Mouse (Mus musculus): ENCODE data around the gene Lrrn2. TPM values are rescaled to one million over a fixed set of nuclear protein-coding genes. Genes with fewer than 3 reads are reported as not detected.

Gene Lrrn2
- polyA plus RNA-seq, 1 experiment from 2014 or later, result 0.23 TPM

DNA sequence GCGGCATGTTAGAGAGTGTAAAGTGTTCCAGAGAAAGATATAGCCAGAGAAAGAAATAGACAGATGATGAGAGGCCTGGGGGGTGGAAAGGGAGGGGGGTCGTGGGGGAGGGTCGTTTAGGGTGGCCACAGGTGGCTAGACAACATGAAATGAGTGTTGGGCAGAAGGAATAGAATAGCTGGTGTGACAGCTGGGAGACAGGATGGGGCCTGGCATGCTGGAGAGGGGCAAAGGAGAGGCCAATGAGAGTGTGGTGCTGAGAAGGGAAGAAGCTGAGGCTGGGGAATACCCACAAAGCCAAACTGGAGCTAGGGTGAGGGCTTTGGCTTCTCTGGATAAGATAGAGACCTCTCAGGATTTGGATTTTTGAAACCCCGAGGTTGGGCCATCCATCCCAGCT lies 6.6 kb downstream of the Lrrn2 start:
- Histone ChIP-seq H3K9ac (no peak overlapping the region), H3K36me3 (replicated peaks) (no peaks in the 10 kb centered on the region), H3K4me2 (no peak overlapping the region), H3K27me3 (peaks cover 25% of the 10 kb centered on the region), H3K4me3 (replicated peaks) (no peak overlapping the region), H3K4me1 (replicated peaks) (no peaks in the 10 kb centered on the region), H3K9me3 (replicated peaks) (no peaks in the 10 kb centered on the region), H3K27ac (replicated peaks) (no peak overlapping the region)
- no peak for ATAC-seq (ENCODE audit: insufficient read depth)
- WGBS (ENCODE audit: insufficient replicate concordance), result 41% methylated on average over 4 of the region's 4 CpGs

DNA sequence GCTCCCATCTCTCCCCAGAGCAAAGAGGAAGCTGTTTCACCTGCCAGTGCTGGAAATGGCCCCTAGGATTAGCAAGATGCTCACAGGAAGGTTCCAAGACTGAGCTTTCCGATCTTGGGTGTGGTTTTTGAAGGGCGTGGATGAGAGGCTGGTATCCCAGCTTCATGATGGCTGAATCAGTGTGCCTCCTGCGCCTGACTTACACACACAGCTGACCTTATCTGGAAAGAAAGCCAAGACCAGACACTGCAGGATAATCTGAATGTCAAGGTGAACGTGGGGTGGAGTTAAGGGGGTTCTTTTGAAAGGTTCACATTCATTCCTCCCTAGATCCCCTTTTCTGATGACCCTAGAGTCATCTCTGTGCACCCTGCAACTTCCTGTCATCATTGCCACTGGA lies 8.7 kb downstream of the Lrrn2 start:
- H3K36me3 ChIP-seq (replicated peaks), result no peaks in the 10 kb centered on the region
- H3K4me1 ChIP-seq (replicated peaks), result no peaks in the 10 kb centered on the region
- 43% methylated on average over 4 of the region's 4 CpGs for WGBS (ENCODE audit: insufficient replicate concordance)
- H3K4me2 ChIP-seq, result no peak overlapping the region
- no peak overlapping the region for H3K4me3 ChIP-seq (replicated peaks)
- H3K9ac ChIP-seq, result no peak overlapping the region
- H3K9me3 ChIP-seq (replicated peaks), result no peaks in the 10 kb centered on the region
- no peak overlapping the region for H3K27ac ChIP-seq (replicated peaks)
- H3K27me3 ChIP-seq, result peaks cover 6% of the 10 kb centered on the region; the same call in 1 of the 2 replicates
- ATAC-seq (ENCODE audit: insufficient read depth), result no peak

DNA sequence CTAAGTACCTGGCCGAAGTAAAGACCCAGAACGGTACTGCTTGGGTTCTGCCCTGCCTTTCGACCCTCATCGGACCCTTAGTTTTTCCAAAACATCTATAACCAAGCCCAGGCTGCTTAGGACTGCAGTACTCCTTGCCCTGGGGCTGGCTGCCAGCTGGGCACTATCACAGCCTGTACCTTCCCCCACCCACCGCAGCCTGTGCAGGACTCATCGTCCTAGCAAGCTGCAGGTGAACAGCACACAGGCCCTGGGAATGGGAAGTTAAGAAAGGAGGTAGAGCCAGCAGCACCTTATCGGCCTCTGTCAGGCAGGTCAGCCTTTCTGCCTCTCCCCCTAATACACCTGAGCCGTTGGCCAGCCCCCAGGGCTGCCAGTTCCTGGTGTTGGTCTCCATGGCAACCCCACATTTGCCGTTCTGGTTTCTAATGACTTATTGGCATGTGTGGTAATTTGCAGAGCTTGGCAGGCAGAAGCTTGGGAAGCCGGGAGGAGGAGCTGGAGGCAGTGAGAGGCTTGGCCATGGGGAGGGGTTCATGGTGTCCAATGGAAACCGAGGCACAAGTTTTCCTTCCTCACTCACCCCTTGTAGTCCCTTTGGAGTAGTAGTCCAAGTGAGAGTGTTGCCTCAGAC lies 10.2 kb downstream of the Lrrn2 start:
- Histone ChIP-seq H3K4me1 (replicated peaks) (no peaks in the 10 kb centered on the region), H3K9me3 (replicated peaks) (no peaks in the 10 kb centered on the region), H3K36me3 (replicated peaks) (no peaks in the 10 kb centered on the region), H3K27ac (replicated peaks) (no peak overlapping the region), H3K4me2 (no peak overlapping the region), H3K9ac (no peak overlapping the region), H3K4me3 (replicated peaks) (no peak overlapping the region), H3K27me3 (no peaks in the 10 kb centered on the region)
- WGBS (ENCODE audit: insufficient replicate concordance), result 56% methylated on average over 11 of the region's 11 CpGs
- no peak for ATAC-seq (ENCODE audit: insufficient read depth)

DNA sequence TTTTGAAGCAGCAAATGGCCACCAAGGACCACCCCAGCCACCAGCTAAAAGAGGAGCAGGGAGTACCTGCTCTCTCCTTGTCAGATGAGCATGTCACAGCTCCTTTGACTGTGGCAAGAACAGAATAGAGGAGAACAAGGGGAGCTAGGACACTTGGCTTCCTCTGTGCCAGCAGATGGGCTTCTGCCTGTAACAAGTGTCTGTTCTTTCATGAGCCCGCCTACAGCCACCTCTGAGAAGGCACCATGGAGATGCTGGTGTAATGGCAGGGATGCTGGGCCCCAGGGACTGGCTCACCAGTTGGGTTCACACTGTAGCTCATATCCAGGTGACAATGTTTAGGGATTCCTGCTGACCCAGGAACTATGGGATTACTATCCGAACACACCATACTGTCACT lies 12.0 kb downstream of the Lrrn2 start:
- H3K4me1 ChIP-seq (replicated peaks), result no peaks in the 10 kb centered on the region
- no peak overlapping the region for H3K4me3 ChIP-seq (replicated peaks)
- H3K4me2 ChIP-seq, result no peak overlapping the region
- ATAC-seq (ENCODE audit: insufficient read depth), result no peak
- H3K27me3 ChIP-seq, result no peaks in the 10 kb centered on the region
- H3K9me3 ChIP-seq (replicated peaks), result no peaks in the 10 kb centered on the region
- WGBS (ENCODE audit: insufficient replicate concordance), result 58% methylated on average over 2 of the region's 2 CpGs
- H3K36me3 ChIP-seq (replicated peaks), result no peaks in the 10 kb centered on the region
- no peak overlapping the region for H3K9ac ChIP-seq
- H3K27ac ChIP-seq (replicated peaks), result no peak overlapping the region

DNA sequence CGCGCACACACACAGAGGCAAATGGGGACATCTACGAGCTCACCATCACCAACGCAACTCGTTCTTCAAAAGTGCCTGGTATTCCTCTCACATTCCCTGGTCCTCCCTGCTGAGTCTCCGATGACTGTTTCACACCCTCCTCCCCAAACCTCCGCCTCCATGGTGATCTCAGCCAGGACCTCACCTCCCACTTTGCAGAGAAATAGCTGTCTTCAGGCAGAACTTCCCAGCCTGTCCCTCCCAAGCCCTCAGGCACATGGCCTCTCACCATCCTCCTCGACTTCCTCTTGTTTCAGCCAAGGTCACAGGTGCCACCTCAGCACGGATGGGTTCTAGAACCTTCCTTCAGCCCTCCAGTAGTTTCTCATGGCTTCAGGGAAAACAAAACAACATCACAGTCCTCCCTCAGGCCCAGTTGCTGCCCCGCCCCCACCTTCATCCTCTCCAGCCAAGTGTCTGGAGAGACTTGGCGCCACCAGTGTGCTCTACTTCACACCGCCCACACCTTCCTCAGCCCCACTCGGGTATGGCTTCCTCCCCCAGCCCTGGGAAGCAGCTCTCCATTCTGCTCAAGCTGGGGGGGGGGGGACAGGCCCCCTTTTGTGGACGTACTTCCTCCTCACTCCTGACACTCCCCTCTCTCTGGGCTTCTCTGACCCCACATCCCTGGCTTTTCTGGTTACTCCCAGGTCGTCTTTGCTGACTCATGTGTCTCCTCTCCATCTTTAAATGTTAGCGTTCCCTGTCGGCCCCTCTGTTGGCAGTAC lies 13.4 kb downstream of the Lrrn2 start:
- Histone ChIP-seq H3K27me3 (no peaks in the 10 kb centered on the region), H3K9me3 (replicated peaks) (no peaks in the 10 kb centered on the region), H3K27ac (replicated peaks) (no peak overlapping the region), H3K4me1 (replicated peaks) (no peaks in the 10 kb centered on the region), H3K4me2 (no peak overlapping the region), H3K36me3 (replicated peaks) (no peaks in the 10 kb centered on the region), H3K4me3 (replicated peaks) (no peak overlapping the region), H3K9ac (no peak overlapping the region)
- WGBS (ENCODE audit: insufficient replicate concordance), result 45% methylated on average over 17 of the region's 17 CpGs
- no peak for ATAC-seq (ENCODE audit: insufficient read depth)

DNA sequence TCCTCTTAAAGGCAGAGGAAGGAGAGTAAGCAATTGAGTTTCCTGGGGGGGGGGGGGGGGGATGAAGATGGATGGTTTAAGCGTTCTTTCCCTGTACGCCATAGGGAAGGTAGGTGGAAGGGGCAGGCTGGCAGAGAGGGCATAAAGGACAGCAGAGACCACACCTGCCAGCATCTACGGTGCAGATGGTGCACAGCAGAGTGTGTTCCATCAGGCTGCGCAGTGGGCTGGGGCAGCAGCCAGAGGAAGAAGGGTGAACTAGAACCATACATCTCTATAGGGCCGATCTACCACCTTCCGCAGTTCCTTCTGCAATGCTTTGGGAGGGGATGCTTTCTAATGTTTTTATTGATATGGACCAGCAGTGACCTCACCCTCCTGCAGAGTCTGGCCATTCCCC lies 19.0 kb downstream of the Lrrn2 start:
- 72% methylated on average over 6 of the region's 6 CpGs for WGBS (ENCODE audit: insufficient replicate concordance)
- no peak for ATAC-seq (ENCODE audit: insufficient read depth)
- Histone ChIP-seq H3K9me3 (replicated peaks) (no peaks in the 10 kb centered on the region), H3K27me3 (no peaks in the 10 kb centered on the region), H3K9ac (no peak overlapping the region), H3K4me2 (no peak overlapping the region), H3K36me3 (replicated peaks) (no peaks in the 10 kb centered on the region), H3K4me3 (replicated peaks) (no peak overlapping the region), H3K27ac (replicated peaks) (no peak overlapping the region), H3K4me1 (replicated peaks) (no peaks in the 10 kb centered on the region)

DNA sequence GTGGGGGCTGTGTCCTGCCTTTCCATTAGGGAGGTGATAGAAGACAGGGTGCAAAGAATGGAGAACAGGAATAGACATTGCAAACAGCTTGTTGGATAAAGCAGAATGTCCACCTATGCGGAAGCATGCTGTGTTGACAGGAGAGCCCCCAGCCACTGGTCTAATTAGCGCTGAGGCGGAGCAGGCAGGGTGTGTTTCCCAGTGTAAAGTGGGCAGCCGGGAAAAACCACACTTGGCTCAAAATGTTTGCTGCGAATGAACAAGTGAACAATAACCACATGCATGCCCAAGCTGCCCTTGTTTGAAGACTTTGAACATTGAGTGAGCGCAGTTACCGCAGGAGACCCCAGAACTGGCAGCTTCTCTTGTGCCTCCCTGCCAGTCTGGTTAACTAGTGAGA lies 19.6 kb downstream of the Lrrn2 start:
- H3K27ac ChIP-seq (replicated peaks), result no peak overlapping the region
- no peak overlapping the region for H3K4me3 ChIP-seq (replicated peaks)
- H3K9me3 ChIP-seq (replicated peaks), result no peaks in the 10 kb centered on the region
- H3K4me2 ChIP-seq, result no peak overlapping the region
- H3K9ac ChIP-seq, result no peak overlapping the region
- H3K27me3 ChIP-seq, result no peaks in the 10 kb centered on the region
- H3K36me3 ChIP-seq (replicated peaks), result no peaks in the 10 kb centered on the region
- WGBS (ENCODE audit: insufficient replicate concordance), result 70% methylated on average over 7 of the region's 7 CpGs
- ATAC-seq (ENCODE audit: insufficient read depth), result no peak
- no peaks in the 10 kb centered on the region for H3K4me1 ChIP-seq (replicated peaks)

DNA sequence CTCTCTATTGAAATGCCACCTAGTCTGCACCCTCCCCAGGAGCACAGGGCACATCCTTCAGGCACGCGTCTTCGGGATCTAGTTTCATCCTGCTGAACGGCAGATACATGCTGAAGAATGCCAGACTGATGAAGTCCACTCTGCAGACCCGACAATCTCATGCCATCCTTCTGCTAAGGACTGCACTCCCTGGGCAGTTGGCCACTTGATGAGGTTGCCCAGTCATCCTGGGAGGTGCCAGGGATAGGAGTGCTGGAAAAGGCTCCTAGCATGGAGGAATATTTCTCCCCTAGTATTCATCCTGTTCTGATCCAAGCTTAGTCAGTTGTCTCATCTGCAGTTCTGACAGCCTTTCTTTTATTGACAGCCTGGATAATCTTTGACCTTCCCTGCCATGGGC lies 20.9 kb downstream of the Lrrn2 start:
- Histone ChIP-seq H3K4me3 (replicated peaks) (no peak overlapping the region), H3K27ac (replicated peaks) (no peak overlapping the region), H3K9ac (no peak overlapping the region), H3K36me3 (replicated peaks) (no peaks in the 10 kb centered on the region), H3K4me2 (no peak overlapping the region), H3K9me3 (replicated peaks) (no peaks in the 10 kb centered on the region), H3K27me3 (no peaks in the 10 kb centered on the region), H3K4me1 (replicated peaks) (no peaks in the 10 kb centered on the region)
- ATAC-seq (ENCODE audit: insufficient read depth), result no peak
- WGBS (ENCODE audit: insufficient replicate concordance), result 65% methylated on average over 5 of the region's 5 CpGs

DNA sequence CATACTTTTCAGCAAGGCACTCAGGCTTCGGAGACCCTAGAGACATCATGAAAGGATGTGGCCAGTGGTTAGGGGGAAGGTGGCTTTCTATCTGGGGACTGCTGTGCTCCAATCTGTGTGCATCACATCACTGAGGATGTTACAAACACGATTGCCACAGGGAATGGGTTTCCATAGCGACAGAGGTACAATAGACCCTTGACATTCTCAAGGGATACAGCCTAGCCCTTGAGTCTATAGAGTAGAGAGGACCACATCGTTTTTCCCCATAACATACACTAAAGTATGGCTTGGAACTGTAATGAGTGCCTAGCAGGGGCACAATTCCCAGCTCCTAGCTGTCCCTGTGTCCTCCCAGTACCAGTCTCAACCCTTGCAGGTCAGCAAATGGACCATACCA lies 23.4 kb downstream of the Lrrn2 start:
- no peak overlapping the region for H3K4me2 ChIP-seq
- WGBS (ENCODE audit: insufficient replicate concordance), result 44% methylated on average over 4 of the region's 4 CpGs
- H3K27me3 ChIP-seq, result no peaks in the 10 kb centered on the region
- no peaks in the 10 kb centered on the region for H3K36me3 ChIP-seq (replicated peaks)
- no peak overlapping the region for H3K9ac ChIP-seq
- no peak overlapping the region for H3K4me3 ChIP-seq (replicated peaks)
- H3K27ac ChIP-seq (replicated peaks), result no peak overlapping the region
- H3K9me3 ChIP-seq (replicated peaks), result no peaks in the 10 kb centered on the region
- no peak for ATAC-seq (ENCODE audit: insufficient read depth)
- no peaks in the 10 kb centered on the region for H3K4me1 ChIP-seq (replicated peaks)

DNA sequence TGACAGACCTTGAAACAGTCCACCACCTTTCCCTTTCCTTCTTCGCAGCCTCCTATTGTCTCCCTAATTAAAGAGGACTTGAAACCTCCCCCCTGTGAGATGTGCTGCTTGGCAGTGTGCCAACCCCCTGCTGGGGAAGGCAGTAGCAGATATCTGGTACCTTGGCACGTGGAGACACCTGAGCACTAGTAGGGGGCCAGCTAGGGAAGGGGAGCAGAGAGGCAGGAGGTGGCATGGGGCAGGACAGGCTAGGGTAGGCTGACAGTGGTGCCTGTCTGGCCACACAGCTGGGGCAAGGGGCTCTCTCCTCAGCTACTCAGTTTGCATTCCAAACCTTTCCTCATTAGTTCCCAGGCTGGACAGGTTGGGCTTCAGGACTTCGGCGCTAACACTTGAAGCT lies 29.0 kb downstream of the Lrrn2 start:
- H3K27ac ChIP-seq (replicated peaks), result no peak overlapping the region
- H3K4me1 ChIP-seq (replicated peaks), result no peaks in the 10 kb centered on the region
- no peaks in the 10 kb centered on the region for H3K27me3 ChIP-seq
- no peaks in the 10 kb centered on the region for H3K36me3 ChIP-seq (replicated peaks)
- H3K9ac ChIP-seq, result no peak overlapping the region
- 54% methylated on average over 4 of the region's 4 CpGs for WGBS (ENCODE audit: insufficient replicate concordance)
- H3K4me2 ChIP-seq, result no peak overlapping the region
- ATAC-seq (ENCODE audit: insufficient read depth), result no peak
- H3K9me3 ChIP-seq (replicated peaks), result no peaks in the 10 kb centered on the region
- H3K4me3 ChIP-seq (replicated peaks), result no peak overlapping the region

DNA sequence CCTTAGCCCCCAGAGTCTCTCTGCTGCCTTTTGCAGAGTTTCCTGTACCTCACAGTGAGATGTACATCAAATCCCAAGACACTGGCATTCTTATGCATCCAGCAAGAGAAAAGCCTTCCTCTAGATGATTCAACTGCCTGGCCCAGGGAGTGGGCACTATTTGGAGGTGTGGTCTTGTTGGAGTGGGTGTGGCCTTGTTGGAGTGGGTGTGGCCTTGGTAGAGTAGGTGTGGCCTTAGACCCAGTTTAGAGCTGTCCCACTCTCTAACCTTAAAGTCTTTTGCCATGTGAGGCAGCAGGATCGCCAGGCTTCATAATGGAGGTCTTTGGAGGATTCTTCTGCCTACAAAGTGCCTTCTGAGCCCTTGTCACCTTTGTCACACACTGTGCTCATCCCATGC lies 29.9 kb downstream of the Lrrn2 start:
- Histone ChIP-seq H3K27ac (replicated peaks) (no peak overlapping the region), H3K9me3 (replicated peaks) (no peaks in the 10 kb centered on the region), H3K9ac (no peak overlapping the region), H3K4me2 (no peak overlapping the region), H3K4me3 (replicated peaks) (no peak overlapping the region), H3K36me3 (replicated peaks) (no peaks in the 10 kb centered on the region), H3K27me3 (no peaks in the 10 kb centered on the region), H3K4me1 (replicated peaks) (no peaks in the 10 kb centered on the region)
- WGBS (ENCODE audit: insufficient replicate concordance), result 39% methylated on average over 1 of the region's 1 CpGs
- no peak for ATAC-seq (ENCODE audit: insufficient read depth)
